Mouse (Mus musculus): ENCODE measurements around the gene Lipc. TPM values are rescaled to one million over a fixed set of nuclear protein-coding genes. Genes with fewer than 3 reads are reported as not detected.

Lipc gene
- under 1 TPM in 1 of 4 experiments, not detected in 3; 0.26 TPM for total RNA-seq (2022)

DNA sequence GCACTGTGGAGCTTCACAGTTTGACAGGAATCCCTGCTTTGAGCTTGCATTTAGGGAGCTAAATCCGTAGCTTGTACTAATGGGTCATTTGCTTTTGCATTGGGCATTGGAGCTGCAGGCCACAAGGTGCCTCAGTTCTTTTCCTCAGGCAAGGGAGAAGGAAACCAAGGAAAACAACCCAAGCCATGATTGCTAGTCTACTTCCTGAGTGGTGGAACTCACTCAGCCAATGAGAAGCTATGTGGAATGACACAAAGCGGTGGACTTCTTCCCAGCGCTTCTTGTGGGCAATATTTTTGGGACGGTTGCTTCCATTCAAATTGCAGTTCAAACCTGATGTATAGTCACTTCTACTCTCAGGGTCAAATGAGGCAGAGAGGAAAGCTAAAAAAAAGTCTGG, at the start of gene Lipc:
TSS of gene Lipc (minus strand) at position 101 of the 400 bp plus-strand sequence.
- no peak for DNase-seq (ENCODE audit: low spot score)

DNA sequence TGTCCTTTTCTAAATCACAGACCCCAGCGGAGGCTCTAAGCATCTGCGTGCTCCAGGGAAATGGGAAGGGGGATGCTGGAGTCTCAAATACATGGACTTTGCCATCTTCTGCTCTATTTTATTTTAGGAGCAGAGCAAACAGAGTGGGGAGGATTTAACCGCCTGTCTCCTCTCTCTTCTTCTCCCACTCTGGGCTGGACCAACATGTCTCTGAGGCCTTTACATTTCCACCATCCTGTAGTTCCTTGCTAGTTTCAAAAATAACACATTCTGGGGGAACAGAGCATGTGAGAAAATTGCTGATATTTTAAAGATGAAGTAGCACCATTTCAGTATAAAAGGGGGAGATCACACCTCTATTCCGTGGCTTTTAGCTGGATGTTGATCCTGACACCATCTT, 47.1 kb upstream of the Lipc start:
- DNase-seq (ENCODE audit: low spot score) = no peak

DNA sequence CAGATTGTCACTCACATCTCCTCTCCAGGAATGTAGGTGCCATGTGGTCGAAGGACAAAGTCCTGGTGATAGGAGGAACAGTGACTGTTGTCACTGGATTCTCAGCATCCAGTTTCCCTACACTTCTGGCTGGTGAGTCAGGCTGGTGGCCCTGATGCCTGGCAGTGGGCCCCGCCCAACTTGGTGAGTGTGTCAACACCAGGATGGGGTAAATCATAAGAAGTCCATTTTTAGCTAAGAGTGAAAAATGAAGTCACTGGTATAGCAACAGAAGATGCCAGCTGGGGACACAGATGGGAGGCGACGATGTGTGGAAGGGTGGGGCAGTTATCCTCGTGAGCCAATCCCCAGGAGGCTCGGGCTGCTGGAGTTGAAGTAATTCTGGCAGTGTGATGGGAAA, 46.7 kb upstream of the Lipc start:
- no peak for DNase-seq (ENCODE audit: low spot score)

DNA sequence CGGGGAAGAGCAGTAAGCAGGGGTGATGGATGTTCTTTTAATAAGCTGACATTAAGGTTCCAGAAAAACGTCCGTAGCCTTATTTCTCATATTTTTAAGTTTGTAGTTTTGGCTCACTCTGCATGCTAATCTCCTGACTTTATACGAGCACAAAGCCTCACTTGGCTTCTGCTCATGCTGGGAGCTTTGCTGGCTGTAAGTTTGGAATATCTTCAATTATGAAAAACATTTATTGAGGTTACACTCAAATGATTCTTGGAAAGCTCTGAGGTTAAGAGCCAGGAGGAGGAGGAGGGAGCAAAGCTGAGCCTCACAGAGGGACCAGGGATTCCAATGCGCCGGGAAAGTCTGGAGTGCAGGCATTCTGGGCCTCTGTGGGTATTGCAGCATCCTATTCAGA, 41.3 kb upstream of the Lipc start:
- no peak for DNase-seq (ENCODE audit: low spot score)

DNA sequence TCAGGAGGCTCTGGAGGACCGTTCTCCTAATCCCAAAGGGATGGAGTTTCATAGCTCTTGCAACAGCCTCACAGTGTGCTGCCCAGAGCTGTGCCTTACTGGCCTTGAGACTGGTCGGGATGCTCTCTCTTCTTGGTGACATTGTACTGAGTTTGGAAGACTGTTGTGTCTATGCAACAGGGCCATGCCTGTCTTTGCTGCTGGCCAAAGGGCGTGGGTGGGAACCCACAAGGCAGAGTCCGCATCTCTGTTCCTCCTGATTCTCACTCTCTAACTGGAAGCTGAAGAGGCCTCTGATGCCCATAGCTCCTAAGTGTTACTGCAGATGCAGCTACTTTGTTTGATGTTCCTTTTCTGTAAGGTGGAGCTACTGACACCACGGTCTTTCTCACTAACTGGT, 39.4 kb upstream of the Lipc start:
- no peak for DNase-seq (ENCODE audit: low spot score)

DNA sequence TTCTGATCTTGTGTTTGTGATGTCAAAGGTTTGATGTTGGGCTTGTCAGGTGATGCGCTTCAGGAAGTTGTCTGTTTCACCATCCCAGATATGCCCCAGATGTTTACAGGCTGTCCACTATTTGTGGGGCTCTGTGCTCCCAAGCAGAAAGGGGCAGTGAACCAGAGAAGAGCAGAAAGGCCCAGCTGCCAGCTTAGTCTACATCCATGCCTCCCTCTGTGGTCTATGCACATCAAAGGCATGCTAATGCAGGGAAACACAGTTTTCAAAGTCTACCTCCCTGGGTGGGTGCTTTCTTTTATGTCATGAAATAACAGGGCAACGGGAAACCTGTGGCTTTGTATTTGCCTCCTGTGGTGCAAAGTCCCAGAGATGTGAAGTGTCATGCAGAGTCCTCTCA, 35.2 kb upstream of the Lipc start:
- no peak for DNase-seq (ENCODE audit: low spot score)

DNA sequence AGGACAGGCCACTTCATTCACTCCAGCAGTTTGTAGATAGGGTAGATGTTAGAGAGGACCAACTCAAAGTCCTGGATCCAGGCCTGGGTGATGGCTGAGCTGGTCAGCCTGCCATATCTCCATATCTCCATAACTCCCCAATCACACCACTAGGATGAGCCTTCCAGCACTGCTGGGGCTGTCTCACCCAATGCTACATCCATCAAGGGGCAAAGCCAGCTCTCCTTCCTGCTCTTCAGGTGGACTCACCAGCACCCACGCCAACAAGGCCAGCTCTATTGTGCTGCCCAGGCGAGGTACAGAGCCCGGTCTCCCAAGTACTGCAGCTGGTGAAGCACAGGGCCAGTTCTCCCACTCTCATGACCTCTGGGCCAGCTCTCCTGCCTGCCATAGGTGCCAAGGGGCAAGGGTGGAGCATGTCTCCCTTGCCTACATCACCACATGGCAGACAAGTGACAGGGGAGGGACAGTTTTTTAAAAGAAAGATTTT, 31.0 kb upstream of the Lipc start:
- no peak for DNase-seq (ENCODE audit: low spot score)

DNA sequence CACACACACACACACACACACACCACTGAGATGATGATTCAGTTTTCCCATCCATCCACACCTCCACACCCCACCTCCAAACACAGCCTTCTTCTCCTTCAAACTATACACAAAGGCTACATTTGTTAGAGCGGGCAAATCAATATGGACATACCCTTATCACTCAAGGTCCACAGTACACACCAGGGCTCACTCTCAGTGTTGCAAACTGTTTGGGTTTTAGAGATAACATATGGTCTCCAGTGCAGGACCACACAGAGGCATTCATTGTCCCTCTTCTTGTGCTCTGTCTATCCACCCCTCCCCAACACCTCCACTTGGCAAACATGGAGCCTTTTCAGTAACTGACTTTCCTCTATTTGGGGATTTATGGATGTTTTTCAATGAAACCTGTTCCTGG, 29.7 kb upstream of the Lipc start:
- DNase-seq (ENCODE audit: low spot score) = no peak

DNA sequence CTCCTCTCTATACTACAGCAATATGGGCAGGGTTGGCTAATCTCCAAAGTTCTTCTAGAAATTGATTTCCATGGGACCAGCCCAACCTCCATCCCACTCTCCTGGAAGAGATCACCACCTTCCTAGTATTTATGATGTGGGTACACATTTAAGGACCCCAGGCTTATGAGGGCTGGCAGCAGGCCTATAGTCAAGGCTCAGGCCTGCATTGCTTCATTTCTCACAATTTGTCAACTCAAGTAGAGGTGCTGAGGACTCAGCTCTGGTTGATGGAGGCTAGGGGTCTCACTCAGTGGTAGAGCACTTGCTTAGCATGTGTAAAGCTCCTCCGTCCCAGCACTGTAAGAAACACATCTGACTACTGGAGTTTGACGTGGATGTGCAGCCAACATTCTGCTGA, 27.6 kb upstream of the Lipc start:
- DNase-seq (ENCODE audit: low spot score) = no peak

DNA sequence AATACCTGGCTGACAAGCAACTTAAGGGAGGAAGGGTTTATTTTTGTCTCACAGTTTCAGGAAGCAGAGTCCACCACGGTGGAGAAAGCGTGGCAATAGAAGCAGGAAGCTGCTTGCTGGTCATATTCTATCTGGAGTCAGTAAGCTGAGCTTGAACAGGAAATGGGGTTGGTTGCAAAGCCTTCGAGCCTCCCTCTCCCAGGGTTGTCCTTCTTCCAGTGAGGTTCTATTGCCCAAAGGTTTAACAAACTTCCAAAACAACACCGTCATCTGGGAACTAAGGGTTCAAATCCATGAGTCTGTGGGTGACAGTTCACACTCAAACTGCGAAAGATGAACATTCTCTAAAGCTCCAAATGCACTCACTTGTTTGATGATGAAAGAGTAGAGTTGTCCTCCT, 27.1 kb upstream of the Lipc start:
- DNase-seq (ENCODE audit: low spot score) = no peak

DNA sequence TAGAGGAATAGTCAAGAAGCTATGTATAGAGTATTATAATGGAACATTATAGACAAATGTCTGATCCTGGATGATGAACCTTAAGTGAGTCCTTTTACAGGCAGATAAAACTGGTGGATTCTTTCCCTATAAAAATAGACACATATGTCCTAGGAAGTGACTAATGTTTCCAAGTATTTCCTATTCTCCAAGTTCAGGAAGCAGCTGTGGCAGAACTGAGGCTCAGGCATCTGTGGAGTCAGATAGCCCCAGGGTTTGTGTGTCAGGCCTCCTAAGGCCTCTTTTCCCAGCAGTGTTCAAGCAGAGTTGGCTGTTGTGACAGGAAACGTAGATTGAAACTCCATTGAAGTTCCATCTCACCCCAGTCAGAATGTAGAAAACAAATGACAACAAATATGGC, 25.4 kb upstream of the Lipc start:
- peak; percentile 65 for DNase-seq (ENCODE audit: low spot score)

DNA sequence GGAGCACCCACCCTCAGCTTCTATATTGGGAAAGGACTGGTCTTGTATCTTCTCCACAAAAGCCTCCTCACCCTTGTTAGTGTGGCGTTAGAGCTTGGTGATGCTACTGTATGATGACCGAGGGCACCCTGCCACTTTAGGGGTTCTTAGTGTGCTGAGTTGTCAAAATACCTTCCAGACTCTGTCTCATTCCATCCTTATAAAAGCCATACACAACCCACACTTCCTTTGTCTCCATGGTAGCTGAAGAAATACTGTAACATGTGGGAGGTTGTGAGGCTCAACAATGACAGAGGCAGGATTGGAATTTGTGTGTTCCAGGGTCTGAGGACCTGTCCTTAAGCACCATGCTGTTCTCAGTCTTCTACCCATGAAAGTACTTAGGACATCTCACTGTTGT, 23.9 kb upstream of the Lipc start:
- DNase-seq (ENCODE audit: low spot score) = no peak

DNA sequence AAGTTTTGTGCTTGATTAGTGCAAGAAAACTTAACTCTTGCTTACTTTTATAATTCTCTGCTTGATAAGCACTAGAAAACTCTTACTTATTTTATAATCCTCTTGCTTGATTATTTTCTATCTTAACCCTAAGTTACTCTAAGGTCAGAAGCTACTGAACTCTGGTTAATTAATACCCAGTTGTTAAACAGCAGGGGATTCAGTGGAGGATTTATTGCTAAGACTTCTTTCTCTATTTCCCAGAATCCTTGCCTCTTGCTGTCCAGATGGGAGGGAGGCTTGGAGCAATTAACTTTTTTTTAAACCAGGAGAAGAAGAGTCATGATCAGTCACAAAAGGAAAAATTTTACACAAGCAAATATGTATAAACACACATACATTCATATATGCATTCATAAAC, 21.3 kb upstream of the Lipc start:
- no peak for DNase-seq (ENCODE audit: low spot score)

DNA sequence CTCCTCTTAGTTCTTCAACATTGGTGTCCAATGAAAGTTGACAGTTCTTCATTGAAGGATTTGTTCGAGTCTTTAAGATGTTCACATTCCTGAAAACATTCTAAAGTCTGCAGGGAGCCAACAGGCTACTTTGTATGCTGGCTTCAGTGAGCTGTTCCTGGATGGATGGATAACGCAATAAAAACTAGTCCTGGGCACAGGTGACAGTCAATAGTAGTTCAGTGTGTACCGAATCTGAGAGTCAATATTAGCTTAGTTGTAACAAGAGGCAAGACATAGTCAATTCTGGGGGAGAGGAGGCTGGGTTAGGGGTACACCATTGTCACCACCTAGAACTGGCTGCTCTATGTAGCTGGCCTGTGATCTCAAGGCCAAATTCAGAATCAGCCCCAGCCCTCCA, 17.2 kb upstream of the Lipc start:
- DNase-seq (ENCODE audit: low spot score) = no peak

DNA sequence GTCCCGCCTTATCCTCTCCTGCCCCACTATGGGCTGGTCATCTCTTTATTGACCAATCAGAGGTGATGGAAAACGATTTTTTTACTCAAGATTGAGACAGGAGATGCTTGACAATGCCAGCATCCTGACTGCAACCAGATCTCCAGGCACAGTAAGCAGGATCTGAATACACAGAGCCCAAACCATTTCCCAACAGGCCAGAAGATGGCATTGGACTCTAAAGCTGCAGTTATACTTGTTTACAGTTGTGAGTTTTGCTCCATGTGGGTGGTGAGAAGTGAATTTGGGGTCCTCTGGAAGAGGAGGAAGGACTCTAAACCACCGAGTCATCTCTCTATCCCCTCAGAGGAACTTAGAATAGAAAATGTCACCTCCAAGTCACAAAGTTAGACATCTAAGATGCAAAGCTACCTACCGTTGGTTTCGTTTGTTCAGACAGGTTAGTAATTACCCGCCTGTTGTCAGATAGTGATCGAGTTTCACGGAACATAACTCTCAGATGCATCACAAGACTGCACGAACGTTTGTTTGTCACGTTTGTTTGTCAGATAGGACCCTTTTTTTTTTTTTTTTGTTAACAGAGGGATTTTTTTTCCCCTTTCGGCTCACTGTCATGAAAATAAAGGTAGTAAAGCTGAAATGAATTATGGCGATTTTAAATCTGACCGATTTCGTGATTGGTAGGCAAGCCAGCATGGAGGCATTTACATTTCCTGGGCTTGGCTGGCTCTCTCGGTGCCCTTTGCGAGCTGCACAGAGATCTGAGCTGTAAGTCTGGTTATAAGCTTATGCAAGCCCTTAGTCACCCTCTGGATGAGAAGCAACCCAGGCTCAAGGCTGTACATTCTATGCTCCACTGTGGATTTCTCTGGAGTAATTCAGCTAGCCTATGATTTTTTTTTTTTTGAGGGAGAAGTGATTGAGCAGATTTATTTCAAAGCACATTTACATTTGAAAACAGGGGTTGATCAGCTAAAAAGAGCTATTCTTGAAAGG, 14.3 kb upstream of the Lipc start:
- no peak for DNase-seq (ENCODE audit: low spot score)

DNA sequence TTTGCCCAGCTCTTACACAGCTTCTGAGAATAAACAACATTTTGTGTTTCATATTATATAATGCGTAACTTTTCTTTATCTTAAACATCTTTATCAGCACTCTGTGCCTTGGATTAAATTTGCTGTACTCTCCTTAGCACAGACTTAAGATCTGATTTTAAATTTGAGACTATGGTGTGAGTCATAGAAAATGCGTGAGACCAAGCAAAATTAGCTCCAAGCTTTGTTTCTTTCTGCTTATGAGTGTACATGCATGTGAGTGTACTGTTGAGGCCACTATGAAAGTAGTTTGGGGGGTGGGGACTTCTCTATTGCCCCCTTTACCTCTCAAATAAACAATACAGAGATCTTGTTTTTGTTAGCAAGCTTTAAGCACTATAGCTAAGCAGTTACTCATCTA, 13.4 kb upstream of the Lipc start:
- DNase-seq (ENCODE audit: low spot score) = no peak

DNA sequence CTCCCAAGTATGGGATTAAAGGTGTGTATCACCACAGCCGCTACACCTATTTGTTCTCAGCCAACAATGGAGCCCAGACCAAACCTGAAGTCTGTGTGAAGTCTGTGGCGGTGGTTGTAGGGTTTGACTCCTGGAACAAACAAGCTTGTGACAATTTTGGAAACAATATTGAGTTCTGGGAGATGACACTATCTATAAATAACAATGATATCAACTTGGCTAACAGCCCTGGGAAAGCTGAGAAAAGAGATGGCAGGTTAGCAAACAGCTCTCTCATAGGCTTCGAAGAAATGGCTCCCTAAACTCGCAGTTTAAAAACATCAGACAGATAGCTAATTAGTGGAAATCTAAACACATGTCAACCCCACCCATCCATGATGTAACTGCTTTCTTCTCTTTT, 13.0 kb upstream of the Lipc start:
- DNase-seq (ENCODE audit: low spot score) = peak; percentile 28

DNA sequence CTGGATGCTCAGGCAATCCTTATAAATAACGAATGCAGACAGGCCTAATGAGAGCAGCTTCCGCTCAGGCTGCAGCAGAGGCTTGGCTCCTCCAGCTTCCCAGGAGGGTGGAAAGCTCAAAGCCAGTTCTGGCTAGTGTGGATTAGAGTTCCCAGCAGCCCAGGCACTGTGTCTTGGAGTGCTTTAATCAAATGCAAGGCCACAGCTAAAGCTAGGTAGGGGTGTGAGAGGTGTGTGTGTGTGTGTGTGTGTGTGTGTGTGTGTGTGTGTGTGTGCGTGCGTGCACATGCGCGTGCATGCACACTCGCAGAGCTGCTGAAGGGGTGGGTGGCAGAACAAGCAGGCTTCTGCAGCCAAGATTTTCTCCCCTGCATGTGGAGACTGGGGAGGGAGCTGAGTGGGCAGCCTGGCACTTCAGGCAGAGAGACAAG, 11.4 kb upstream of the Lipc start:
- no peak for DNase-seq (ENCODE audit: low spot score)

DNA sequence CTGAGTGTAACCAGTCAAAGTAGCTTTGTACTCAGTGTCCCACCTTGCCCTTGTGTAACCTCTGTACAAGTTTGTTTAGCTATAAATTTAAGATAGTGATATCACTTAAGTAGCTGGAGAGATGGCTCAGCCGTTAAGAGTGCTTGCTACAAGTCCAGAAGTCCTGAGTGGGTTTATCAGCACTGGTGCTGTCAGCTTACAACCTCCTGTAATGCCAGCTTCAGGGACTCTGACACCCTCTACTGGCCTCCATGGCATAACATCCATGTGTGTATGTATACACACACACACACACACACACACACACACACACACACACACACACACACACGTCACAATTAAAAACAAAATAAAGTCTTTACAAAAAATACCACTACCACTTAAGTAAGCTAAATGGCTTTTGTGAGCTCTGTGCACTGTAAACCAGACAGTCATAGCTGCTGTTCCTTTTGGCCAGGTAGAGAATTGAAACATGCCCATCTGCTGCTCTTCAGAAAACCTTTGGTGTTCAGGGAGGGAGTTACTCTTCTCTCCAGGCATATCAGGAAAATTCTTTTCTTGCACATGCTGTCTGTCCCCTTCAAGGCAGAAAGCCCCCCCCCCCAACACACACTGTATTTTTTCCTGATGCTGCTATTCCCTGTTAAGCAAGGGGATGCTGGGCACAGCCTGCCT, 10.9 kb upstream of the Lipc start:
- DNase-seq (ENCODE audit: low spot score) = no peak

DNA sequence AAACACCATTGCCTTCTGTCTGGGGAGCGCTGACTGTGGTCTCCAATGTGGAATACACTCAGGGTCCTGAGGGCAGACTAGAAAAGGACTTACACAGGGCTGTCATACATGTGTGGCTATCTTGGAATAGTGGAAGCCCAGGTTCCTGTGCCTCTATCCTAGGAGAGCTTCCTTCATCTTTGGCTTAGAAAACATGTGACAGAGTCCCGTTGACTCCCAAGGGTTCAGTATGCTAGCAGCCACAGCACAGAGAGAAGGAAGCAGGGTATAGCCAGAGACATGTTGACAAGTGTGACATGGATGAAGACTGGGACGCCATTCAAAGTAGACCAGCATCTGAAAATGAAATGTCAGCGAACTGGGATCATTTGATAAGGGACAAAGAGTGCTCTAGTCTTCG, 8.3 kb upstream of the Lipc start:
- no peak for DNase-seq (ENCODE audit: low spot score)

DNA sequence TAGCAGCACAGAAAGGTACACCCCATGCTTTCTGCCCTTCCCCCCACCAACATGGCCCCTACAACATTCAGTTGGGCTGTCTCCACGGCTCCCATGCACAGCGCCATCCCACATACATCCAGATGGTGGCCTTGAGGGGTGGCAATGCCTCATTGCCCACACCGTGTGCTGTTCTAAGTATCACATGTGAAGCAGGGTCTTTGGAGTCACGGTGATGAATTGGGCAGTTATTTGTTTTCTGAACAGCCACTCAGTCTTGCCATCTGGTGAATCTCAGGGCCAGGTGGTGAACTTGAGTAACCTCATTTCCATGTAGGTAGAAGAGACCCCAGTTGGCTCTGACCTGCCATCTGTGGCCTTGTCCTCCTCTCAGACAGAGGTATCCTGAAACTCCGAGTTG, 7.8 kb upstream of the Lipc start:
- no peak for DNase-seq (ENCODE audit: low spot score)

DNA sequence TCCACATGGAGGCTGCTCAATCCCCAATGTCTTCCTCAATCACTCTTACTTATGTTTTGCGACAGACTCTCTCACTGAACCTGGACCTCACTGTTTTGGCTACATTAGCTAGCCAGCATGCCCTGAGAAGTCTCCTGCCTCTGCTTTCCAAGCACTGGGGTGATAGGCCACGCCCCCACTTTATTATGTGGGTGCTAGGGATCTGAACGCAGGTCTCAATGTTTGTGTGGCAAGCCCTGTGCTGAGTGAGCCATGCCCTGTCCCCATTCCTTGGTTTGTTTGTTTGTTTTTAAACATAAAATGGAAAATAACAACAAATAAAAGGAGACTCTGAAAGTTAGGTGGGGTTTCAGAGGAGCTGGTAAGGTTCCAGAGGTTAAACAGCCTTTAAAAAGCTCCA, 7.4 kb upstream of the Lipc start:
- DNase-seq (ENCODE audit: low spot score) = no peak

DNA sequence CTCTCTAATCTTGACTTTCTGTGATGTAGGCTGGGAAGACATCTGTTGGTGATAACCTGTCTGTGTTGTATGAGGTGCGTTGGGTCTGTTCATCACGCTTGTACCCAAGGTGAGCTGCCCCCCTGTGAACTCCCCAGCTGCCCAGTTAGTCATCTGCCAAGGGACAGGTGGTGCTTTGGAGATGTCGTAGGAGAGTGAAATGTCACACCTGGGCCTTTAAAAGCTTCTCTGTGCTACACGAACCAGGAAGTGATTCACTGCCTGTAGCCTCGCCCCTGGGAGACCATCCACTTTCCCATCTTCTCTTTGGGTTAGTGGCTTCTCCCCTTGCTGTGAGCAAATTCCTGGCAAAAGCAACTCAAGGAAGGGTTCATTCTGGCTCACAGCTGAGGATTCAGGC, 6.4 kb upstream of the Lipc start:
- DNase-seq (ENCODE audit: low spot score) = no peak

All from heart, adult 8-10 months (tissue).